Mouse (Mus musculus): ENCODE data around the gene Gm11116.
"Not testable (repeated sequence)": the region's sequence is repeated elsewhere in the genome, so short reads cannot be mapped to it uniquely, and the experiment has no call there.

Gene Gm11116

GRCm38 (mm10) chr5:88111430-88111829 is at the start of gene Gm11116:
Gene Gm11116, minus strand, starts transcription at chr5:88111530.
- CTCF ChIA-PET = no interaction called here

GRCm38 (mm10) chr5:88153999-88154398 is 42.7 kb upstream of the Gm11116 start, which contains the start of gene Gm11115:
Gene Gm11115, minus strand, starts transcription at chr5:88154099.
- CTCF ChIA-PET = no interaction called here

GRCm38 (mm10) chr5:88086256-88086655 is 25.1 kb downstream of the Gm11116 start, which contains the start of gene Smr2:
Gene Smr2, plus strand, starts transcription at chr5:88086556.
- CTCF ChIA-PET = not testable (repeated sequence)

Measured in spleen, embryonic (tissue).